Mouse (Mus musculus) left cerebral cortex, adult 11 months (tissue): ENCODE data around the gene Degs2.
"Not testable (repeated sequence)": the region's sequence is repeated elsewhere in the genome, so short reads cannot be mapped to it uniquely, and the experiment has no call there.

ENCODE experiments used
- DNase-seq: peaks from one replicate; pipeline ENCODE4 v3.0.0; 2022; ENCODE audit warnings: low spot score

Gene Degs2

GRCm38 (mm10) chr12:108702185-108702584 lies at the start of gene Degs2:
Gene Degs2, minus strand, starts transcription at chr12:108702315.
- DNase-seq: no peak

- DNase-seq: no peak
Observed at GRCm38 (mm10) chr12:108751790-108752189, 49.7 kb upstream of the Degs2 start.

GRCm38 (mm10) chr12:108750226-108750625 lies 48.1 kb upstream of the Degs2 start:
- DNase-seq: no peak

- DNase-seq: no peak
Observed at GRCm38 (mm10) chr12:108749454-108749853, 47.3 kb upstream of the Degs2 start.

- DNase-seq: no peak
Observed at GRCm38 (mm10) chr12:108749019-108749418, 46.9 kb upstream of the Degs2 start.

DNA sequence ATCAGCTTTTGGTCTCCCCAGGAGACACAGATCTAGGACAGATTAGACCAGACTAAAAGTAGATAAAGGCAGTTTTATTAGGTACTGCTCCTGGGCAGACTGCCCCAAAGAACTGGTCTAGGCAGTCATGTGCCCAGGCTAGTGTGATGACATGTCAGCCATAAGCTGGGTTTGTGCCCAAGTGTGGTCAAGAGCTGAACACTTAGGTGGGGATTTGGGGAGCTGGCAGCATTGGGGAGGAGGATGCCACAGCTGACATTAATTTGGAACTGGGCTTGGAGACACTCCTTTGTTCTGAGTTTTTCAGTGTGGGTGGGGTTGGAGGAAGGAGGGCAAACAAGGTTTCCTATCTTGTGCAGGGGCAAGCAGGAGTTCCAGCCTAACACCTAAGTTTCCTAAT lies 43.9 kb upstream of the Degs2 start:
- no peak for DNase-seq

DNA sequence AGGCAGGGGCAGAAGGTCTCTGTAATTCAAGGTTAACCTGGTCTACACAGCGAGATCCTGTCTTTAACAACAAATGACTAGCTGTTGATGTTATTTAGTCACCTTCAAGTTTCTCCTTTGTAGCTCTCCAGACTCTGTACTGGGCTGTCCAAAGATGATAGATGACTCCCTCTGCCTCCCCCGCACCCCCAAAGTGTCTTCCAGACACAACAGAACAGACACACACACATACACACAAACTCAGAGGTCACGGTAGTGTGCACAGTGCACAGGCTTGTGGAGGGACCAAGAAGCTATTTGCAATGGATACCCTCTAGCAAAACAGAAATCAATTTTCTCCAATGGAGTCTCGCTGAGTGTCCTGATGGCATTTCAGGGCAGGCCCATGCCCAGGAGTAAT lies 40.1 kb upstream of the Degs2 start:
- no peak for DNase-seq

DNA sequence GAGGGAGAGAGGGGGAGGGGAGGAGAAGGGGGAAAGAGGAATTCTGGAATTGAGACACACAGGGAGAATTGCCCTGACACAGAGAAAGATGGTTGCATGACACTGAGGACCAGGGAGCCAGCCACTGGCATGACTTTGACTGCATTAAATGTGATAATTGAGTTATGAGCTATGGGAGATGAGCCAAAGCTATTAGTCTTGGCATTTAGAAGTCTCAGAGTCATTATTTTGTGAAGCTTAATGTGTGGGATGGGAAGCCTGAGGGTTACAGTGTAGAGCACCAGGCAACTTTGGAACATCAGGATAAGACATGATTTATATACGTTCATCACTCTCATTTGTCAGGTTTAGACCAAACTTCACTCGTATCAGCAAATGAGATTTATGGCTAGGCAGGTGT lies 39.4 kb upstream of the Degs2 start:
- DNase-seq: no peak

- DNase-seq: no peak
Observed at GRCm38 (mm10) chr12:108738745-108739144, 36.6 kb upstream of the Degs2 start.

- DNase-seq: no peak
Observed at GRCm38 (mm10) chr12:108737838-108738237, 35.7 kb upstream of the Degs2 start.

DNA sequence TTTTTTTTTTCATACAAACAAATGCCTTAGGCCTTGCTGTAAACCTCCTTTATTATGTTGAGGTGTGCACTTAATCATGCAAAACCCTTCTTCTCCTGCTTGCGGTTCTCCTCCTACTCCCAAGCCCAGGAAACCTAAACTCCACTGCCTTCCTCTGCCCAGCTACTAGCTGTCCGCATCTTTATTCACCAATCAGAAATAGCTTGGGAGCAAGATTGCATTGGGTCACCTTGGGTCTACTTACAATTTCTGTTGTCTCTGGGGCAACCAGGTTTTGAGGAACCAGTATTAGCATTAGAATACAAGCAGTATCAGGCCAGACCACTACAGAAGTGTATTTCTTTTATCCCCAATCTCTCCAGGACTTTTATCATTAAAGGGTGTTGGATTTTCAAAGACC lies 32.3 kb upstream of the Degs2 start:
- DNase-seq: no peak

DNA sequence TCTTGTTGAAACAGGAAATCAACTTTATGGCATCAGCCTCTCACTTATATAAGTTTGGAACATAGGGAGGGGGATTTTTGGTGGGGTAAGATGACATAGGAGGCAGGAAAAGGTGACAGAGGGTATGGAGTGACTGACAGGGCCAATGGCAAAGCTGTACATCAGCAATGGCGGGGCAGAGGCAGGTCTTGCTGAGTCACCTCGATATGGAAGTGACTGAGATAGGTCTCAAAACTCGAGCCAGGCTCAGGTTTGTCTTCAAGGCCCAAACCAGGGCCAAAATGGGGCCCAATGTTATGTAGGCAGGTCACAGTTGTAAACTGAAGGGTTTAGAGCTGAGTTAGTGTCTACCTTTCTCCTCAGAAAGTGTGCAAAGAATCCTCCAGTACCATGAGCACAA lies 21.7 kb upstream of the Degs2 start:
- no peak for DNase-seq

DNA sequence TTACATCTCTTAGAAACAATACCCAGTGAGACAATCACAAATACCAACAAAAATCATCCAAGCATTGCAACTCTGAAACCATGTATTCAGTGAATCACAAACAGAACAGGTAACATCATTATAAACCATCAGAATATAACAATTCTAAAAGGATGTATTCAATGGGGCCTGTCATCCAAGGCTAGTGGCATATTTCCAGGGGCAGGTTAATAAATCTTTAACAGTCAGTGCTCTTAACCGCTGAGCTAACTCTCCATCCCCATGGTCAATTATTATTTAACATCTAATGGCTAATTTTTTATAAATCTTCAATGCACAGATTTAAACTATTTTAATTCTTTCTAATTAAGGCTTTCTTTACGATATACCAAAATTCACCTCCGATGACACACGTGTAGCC lies 20.3 kb upstream of the Degs2 start:
- DNase-seq: no peak

- DNase-seq: no peak
Observed at GRCm38 (mm10) chr12:108718485-108718884, 16.4 kb upstream of the Degs2 start.

- no peak for DNase-seq
Observed at GRCm38 (mm10) chr12:108715854-108716253, 13.7 kb upstream of the Degs2 start.

- not testable (repeated sequence) for DNase-seq
Observed at GRCm38 (mm10) chr12:108713972-108714371, 11.9 kb upstream of the Degs2 start.

GRCm38 (mm10) chr12:108712481-108712880 lies 10.4 kb upstream of the Degs2 start:
- DNase-seq: no peak

DNA sequence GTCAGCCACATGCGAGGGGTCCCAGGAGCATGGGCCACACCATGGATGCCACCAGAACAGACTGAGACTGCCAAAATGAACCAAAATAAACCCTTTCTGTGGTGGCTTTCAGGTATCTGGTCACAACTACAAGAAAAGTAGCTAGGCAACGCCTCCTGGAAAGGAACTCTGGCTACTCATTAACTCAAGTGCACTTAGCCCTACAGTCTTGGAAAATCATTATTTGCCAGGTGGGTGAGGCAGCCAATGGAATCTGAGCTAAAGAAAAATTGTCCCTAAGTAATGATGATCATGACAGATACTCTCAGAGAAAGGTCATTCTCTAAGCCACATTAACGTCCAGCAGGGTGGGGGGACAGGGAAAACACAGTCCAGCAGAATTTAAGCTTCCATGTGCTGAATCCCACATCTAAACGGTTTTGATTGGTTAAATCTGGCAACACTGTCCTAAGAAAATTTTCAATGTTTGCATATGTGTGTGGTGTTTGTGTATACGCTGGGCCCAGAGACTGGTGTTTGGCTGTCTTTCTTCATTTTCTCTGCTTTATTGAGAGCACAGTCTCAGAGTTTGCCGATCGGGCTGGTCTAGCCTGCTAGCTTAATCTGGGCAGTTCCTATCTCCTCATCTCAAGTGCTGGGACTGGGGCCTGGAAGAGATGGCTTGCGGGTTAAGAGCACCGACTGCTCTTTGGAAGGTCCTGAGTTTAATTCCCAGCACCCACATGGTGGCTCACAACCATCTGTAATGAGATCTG lies 8.9 kb upstream of the Degs2 start:
- no peak for DNase-seq

DNA sequence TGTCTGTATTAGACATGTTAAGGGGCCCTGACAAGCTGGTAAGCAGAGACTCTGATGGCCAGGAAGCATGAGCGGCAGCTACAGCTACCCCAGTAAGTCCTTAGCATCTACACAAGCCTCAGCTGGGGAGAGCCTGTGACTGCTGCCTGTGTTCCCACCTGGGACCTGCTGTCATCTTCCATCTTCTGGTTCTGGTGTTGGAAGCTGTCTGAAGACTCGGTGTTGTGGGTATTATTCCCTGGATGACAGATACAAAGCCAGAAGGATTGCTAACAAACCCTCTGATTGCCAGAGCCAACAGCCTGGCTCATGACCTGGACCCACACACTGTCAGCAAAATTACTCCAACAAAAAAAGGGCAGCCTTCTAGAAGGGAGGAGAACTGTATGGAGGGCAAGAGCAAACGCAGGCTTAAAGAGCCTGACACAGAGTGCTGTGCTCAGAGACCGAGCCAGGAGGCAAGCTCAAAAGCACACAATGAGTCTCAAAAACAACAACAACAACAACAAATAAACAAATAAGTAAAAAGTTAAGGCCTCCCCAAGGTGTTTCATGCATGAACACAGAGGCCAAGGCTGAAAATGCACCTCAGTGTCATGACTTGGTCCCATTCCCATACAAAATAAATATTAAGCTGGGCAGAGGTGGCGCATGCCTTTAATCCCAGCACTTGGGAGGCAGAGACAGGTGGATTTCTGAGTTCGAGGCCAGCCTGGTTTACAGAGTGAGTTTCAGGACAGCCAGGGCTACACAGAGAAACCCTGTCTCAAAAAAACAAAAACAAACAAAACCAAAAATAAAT lies 8.1 kb upstream of the Degs2 start:
- DNase-seq: no peak

DNA sequence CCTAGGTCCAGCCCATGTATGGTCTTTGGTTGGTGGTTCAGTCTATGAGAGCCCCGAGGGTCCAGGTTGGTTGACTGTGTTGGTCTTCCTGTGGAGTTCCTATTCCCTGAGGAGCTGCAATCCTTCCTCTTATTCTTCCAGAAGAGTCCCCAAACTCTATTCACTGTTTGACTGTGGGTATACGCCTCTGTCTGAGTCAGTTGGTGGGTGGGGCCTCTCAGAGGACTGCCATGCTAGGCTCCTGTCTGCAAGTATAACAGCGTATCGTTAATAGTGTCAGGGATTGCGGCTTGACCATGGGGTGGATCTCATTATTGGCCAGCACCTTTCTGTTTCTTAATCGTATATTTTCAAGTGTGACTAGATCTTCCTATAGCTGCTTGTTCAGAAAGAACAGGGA lies 7.3 kb upstream of the Degs2 start:
- no peak for DNase-seq

DNA sequence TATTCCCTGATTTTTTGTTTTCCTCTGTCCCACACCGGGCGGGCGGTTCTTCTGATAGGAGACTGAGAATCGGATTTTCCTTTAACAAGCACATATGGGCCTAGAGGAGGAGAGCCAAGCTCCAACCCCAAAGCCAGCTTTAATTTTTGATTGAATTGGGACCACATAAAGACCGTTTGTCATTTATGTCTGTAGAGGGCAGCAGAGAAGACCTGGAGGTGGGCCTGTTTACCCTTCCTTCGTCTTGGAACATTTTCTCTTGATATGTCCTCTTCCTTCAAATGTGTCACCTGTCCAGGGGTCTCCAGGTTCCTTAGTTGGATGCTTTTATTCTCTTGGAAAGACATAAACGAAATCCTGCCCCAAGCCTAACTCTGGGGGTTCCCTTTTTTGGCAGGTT lies 4.0 kb upstream of the Degs2 start:
- no peak for DNase-seq

DNA sequence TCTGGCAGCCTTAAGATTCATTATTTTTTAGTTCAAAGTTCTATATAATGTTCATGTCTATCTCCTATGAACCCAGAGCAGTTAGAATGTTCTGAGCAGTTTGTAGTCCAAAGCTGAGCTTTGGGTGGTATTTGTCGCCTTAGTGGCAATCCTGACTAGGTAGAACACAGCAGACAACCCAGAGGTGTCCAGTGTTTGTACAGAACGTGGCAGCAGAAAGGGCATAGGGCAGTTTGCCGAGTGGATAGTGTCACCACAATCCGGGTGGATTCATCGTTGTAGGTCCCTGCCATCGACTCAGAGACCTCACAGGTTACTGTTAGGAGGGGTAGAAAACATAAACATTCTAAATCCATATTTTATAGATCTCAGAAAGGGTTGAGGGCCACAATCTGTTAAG lies 3.4 kb upstream of the Degs2 start:
- DNase-seq: no peak

DNA sequence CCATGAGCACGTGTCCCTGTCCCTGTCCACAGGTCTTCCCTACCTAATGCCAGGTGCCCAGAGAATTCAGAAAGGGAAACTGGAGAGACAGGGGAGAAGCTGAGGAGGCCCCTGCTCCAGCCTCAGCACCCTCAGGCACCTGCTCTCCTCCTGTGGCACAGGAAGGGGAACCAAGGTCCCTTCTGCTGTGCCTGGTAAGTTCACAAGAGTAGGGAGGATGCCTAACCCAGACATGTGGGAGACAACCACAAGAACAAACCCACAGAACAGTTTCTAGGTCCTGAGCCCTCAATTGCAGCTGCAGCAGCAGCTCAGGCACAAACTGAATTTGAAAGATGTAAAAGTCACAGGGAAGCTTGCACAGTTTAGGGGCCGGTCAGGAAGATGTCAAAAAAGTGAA lies 894 bp downstream of the Degs2 start:
- DNase-seq: no peak

DNA sequence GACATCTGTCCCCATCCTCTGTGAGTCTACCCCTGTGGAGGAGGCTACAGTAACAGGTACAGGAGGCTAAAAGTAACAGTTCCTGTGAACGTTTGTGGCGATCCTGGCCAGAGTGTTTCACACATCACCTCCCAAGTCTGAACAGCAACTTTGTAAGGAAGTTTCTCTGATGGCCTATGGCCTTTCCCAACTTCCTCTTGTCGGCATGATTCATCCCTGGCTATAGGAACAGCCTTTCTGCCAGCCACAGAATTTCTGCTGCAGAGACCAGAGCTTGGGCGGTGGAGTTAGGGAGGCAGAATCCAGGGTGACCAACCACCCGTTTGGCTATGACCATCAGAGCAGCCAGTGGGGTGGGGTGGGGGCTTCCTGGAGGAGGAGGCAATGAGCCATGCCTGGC lies 2.1 kb downstream of the Degs2 start:
- no peak for DNase-seq
